Mouse (Mus musculus) myocyte (in vitro differentiated cells): ENCODE results near the gene 1700122O11Rik.

Source experiments
- CEBPB ChIP-seq: IDR thresholded peaks from 2 replicates; pipeline ENCODE4 v1.6.1; 2011; ENCODE audit warnings: mild to moderate bottlenecking, moderate library complexity; ENCODE audit not compliant: poor library complexity, insufficient read depth, severe bottlenecking
- E2F4 ChIP-seq: IDR thresholded peaks from one replicate; pipeline ENCODE4 v1.6.1; 2011; ENCODE audit warnings: mild to moderate bottlenecking, control low read depth, moderate library complexity; ENCODE audit not compliant: insufficient read depth
- MAX ChIP-seq: IDR thresholded peaks from one replicate; pipeline ENCODE4 v1.6.1; 2011; ENCODE audit warnings: low read depth, mild to moderate bottlenecking, control low read depth
- MYOD1 ChIP-seq, 3 experiments: IDR thresholded peaks; one replicate each; pipeline ENCODE4 v1.6.1; 2011; ENCODE audit warnings: control low read depth in 2 of 3, low read depth in 2 of 3, mild to moderate bottlenecking in 2 of 3, moderate library complexity in 1 of 3; ENCODE audit not compliant: insufficient read length in 2 of 3, control insufficient read depth in 1 of 3
- MYOG ChIP-seq, 3 experiments: IDR thresholded peaks; one replicate each; pipeline ENCODE4 v1.6.1; 2011; ENCODE audit warnings: control low read depth in 2 of 3, low read depth in 2 of 3, mild to moderate bottlenecking in 2 of 3; ENCODE audit not compliant: insufficient read length in 2 of 3, control insufficient read depth in 1 of 3, insufficient read depth in 1 of 3
- POLR2A ChIP-seq: IDR thresholded peaks from one replicate; pipeline ENCODE4 v1.6.1; 2011; ENCODE audit warnings: low read depth, mild to moderate bottlenecking, control low read depth, moderate library complexity; ENCODE audit not compliant: insufficient read length
- POLR2AphosphoS2 ChIP-seq: IDR thresholded peaks from one replicate; pipeline ENCODE4 v1.6.1; 2011; ENCODE audit warnings: low read depth, control low read depth; ENCODE audit not compliant: insufficient read length
- REST ChIP-seq: IDR thresholded peaks from one replicate; pipeline ENCODE4 v1.6.1; 2011; ENCODE audit warnings: mild to moderate bottlenecking, control low read depth, moderate library complexity; ENCODE audit not compliant: insufficient read depth, insufficient read length
- SRF ChIP-seq: IDR thresholded peaks from one replicate; pipeline ENCODE4 v1.6.1; 2011; ENCODE audit warnings: low read depth; ENCODE audit not compliant: control insufficient read depth, insufficient read length
- TCF12 ChIP-seq: IDR thresholded peaks from one replicate; pipeline ENCODE4 v1.6.1; 2011; ENCODE audit warnings: mild to moderate bottlenecking, control low read depth; ENCODE audit not compliant: poor library complexity, insufficient read depth, severe bottlenecking
- TCF3 ChIP-seq: IDR thresholded peaks from one replicate; pipeline ENCODE4 v1.6.1; 2011; ENCODE audit warnings: low read depth, control low read depth; ENCODE audit not compliant: insufficient read length
- USF1 ChIP-seq: IDR thresholded peaks from one replicate; pipeline ENCODE4 v1.6.1; 2011; ENCODE audit warnings: low read depth, mild to moderate bottlenecking, control low read depth, moderate library complexity

- no peak for TF ChIP-seq POLR2A
- TF ChIP-seq POLR2AphosphoS2 = no peak
- TF ChIP-seq USF1 = no peak
- no peak for TF ChIP-seq TCF12
- TF ChIP-seq CEBPB = no peak
- TF ChIP-seq MYOD1 (IDR thresholded peaks at IDR 0.05; ENCODE audit: control insufficient read depth in 1 of 3, insufficient read length in 2 of 3, low read depth in 2 of 3) = no peak
- no peak for TF ChIP-seq MYOG (IDR thresholded peaks at IDR 0.05; ENCODE audit: control insufficient read depth in 1 of 3, insufficient read depth in 1 of 3, insufficient read length in 2 of 3, low read depth in 2 of 3)
- no peak for TF ChIP-seq MAX
- no peak for TF ChIP-seq TCF3
- no peak for TF ChIP-seq E2F4
- no peak for TF ChIP-seq SRF
- no peak for TF ChIP-seq REST
These were observed 10.4 kb downstream of the 1700122O11Rik start for GRCm38 (mm10) chr17:48027677-48028076.
